In the genomic region with DNA sequence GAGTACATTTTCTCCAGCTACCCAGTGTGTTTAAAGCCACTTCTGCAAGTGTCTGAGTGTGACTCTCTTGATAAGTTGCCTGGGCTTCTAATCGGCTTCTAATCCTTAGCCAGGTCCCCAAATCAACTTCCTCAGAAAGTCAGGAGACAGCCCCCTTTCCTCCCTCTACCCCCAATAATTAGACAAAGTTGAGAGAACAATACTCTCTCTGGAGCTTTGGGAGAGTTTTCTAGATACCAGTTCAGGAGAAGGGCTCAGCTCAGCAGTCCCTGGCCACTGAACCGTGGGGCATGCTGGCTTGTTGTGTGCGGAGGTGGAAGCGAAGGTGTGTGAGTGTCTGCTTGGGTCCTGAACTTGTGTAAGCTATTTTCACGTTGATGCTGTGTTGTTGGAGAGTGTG, we compare ENCODE assay signal across 11 mouse cellular contexts. TPM values are rescaled to one million over a fixed set of nuclear protein-coding genes. Genes with fewer than 3 reads are reported as not detected.
DNase-seq lines count a peak whose midpoint lies in the region; ATAC-seq and TF ChIP-seq lines count a peak whose summit lies in the region.
"Had no signal": no experiment of that assay in that cellular context is flagged by ENCODE, and none has a peak within 500 bp of the region (broad histone marks: within the 10 kb centered on the region; RNA-seq: fewer than 3 reads in every experiment).

No protein-coding gene starts in this region.

- H3K9me3 ChIP-seq in limb, embryonic 14.5 days (ENCODE audit: control insufficient read depth, low read length): no peaks in the 10 kb centered on the region
- H3K9me3 ChIP-seq: G1E had no signal

- no peak for ATAC-seq in limb, embryonic 14.5 days (ENCODE audit: low FRiP score, low read depth)

- H3K4me3 ChIP-seq in spleen, adult 2 months (ENCODE audit: extremely low read depth, insufficient read depth, insufficient read length): peak overlapping the region; percentile 40; the same call in 1 of the 2 replicates
- peak overlapping the region; percentile 26 for H3K4me3 ChIP-seq in limb, embryonic 14.5 days (replicated peaks; ENCODE audit: low read length)

- peak; percentile 57 for DNase-seq in kidney, adult 9 months
- no peak for DNase-seq in kidney, adult 11 months
- no peak for DNase-seq in spleen, adult 2 months (ENCODE audit: low read depth in 1 of 2, low spot score in 2 of 2)
- no peak for DNase-seq in spleen, postnatal 36 days (ENCODE audit: low spot score in 2 of 2)
- no peak for DNase-seq in limb, embryonic 14.5 days (ENCODE audit: low spot score)
- DNase-seq in frontal cortex, postnatal 10 days (ENCODE audit: low spot score in 2 of 2): no peak
- DNase-seq in cerebellum, adult 8-10 months: no peak
- DNase-seq: embryo, embryonic 11 days; thymus, postnatal 36 days had no signal

- H3K27ac ChIP-seq in spleen, adult 2 months (ENCODE audit: insufficient read depth, low read length): peak overlapping the region; percentile 42
- 0 out of 2 replicates have a peak overlapping the region, but pooled peaks have one; percentile 9 for H3K27ac ChIP-seq in limb, embryonic 14.5 days (replicated peaks; ENCODE audit: low read depth, low read length)

- TF ChIP-seq POLR2A in spleen, adult 2 months (IDR thresholded peaks at IDR 0.05; ENCODE audit: low read depth, low read length): no peak
- TF ChIP-seq POLR2A in limb, embryonic 14.5 days (IDR thresholded peaks at IDR 0.05; ENCODE audit: borderline replicate concordance, extremely low read depth, insufficient read depth, insufficient read length): no peak

- H3K27me3 ChIP-seq in spleen, adult 2 months (ENCODE audit: control insufficient read depth, insufficient read depth, low read length): no peaks in the 10 kb centered on the region
- no peaks in the 10 kb centered on the region for H3K27me3 ChIP-seq in limb, embryonic 14.5 days (ENCODE audit: control insufficient read depth, insufficient read depth, low read length)

- TF ChIP-seq CTCF in spleen, adult 2 months (IDR thresholded peaks at IDR 0.05; ENCODE audit: extremely low read depth, insufficient read depth, insufficient read length, insufficient replicate concordance): no peak

- no peaks in the 10 kb centered on the region for H3K36me3 ChIP-seq in spleen, adult 2 months (ENCODE audit: control insufficient read depth, insufficient read depth, low read length)
- no peaks in the 10 kb centered on the region for H3K36me3 ChIP-seq in limb, embryonic 14.5 days (ENCODE audit: control insufficient read depth, insufficient read depth, low read length)
- H3K36me3 ChIP-seq: G1E had no signal

- 71% methylated on average over 5 of the region's 5 CpGs for WGBS in spleen, adult 2 months
- 82% methylated on average over 5 of the region's 5 CpGs for WGBS in limb, embryonic 14.5 days

- no peaks in the 10 kb centered on the region for H3K4me1 ChIP-seq in spleen, adult 2 months (ENCODE audit: control insufficient read depth, insufficient read depth, insufficient read length)
- peaks cover 58% of the 10 kb centered on the region for H3K4me1 ChIP-seq in limb, embryonic 14.5 days (ENCODE audit: control insufficient read depth, insufficient read depth, low read length)

- peak overlapping the region; percentile 41 for H3K4me2 ChIP-seq in limb, embryonic 14.5 days (replicated peaks; ENCODE audit: low read depth, low read length, severe bottlenecking)

- peak overlapping the region; percentile 28; the same call in 1 of the 2 replicates for H3K9ac ChIP-seq in limb, embryonic 14.5 days (ENCODE audit: low read depth, low read length, severe bottlenecking)

RNA-seq across cellular contexts. Expression of gene Aqp1, which starts 1.0 kb away (rescaled TPM):
- 206 and 217 TPM in 2 replicates for polyA plus RNA-seq in spleen, adult 2 months (2012; rRNA removed)
- 87.1 and 111 TPM in 2 replicates for polyA plus RNA-seq in limb, embryonic 14.5 days (2012; rRNA removed)
- 15.3 and 17.8 TPM in 2 replicates for polyA plus RNA-seq in limb, embryonic 14.5 days (2014; fragmentation: Nextera tagmentation; extraction: Ambion mirVana)
- polyA plus RNA-seq: G1E had no signal

RNA-seq across cellular contexts. Expression of gene Ghrhr, which starts 38.9 kb away (rescaled TPM):
- polyA plus RNA-seq in spleen, adult 2 months (2012; rRNA removed): 0.11 TPM in 1 of 2 replicates, not detected in the other
- not detected in 2 replicates for polyA plus RNA-seq in limb, embryonic 14.5 days (2012; rRNA removed)
- not detected in 2 replicates for polyA plus RNA-seq in limb, embryonic 14.5 days (2014; fragmentation: Nextera tagmentation; extraction: Ambion mirVana)
- polyA plus RNA-seq: G1E; hindbrain, embryonic 11.5 days had no signal
